Mouse (Mus musculus): ENCODE measurements around the gene Zfp706.
A peak's percentile ranks its signal among the peaks of the same experiment; 100 is the strongest.
"Not testable (repeated sequence)": the region's sequence is repeated elsewhere in the genome, so short reads cannot be mapped to it uniquely, and the experiment has no call there.

Zfp706 gene

DNA sequence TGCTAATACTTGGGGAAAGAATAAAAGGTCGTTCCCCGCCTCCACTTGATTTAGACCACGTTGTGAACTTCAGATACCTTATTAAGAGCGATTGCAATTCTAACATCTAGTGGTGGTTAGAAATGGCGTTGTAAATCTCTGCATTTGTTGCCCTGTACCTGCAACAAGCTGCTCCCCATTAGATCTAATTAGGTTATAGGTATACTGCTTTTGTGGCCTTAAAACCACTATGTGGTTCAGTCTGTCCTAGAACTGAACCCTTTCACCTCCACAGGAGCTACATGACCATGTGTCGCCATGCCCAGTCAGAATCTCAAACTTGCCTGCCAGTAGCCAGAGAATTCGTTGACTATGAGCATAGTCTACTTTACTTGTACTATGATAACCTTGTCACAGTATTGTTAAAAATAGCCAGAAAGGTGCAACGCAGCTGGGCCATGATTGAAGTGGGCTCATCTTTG, 416 bp upstream of the Zfp706 start:
- no peak for DNase-seq

DNA sequence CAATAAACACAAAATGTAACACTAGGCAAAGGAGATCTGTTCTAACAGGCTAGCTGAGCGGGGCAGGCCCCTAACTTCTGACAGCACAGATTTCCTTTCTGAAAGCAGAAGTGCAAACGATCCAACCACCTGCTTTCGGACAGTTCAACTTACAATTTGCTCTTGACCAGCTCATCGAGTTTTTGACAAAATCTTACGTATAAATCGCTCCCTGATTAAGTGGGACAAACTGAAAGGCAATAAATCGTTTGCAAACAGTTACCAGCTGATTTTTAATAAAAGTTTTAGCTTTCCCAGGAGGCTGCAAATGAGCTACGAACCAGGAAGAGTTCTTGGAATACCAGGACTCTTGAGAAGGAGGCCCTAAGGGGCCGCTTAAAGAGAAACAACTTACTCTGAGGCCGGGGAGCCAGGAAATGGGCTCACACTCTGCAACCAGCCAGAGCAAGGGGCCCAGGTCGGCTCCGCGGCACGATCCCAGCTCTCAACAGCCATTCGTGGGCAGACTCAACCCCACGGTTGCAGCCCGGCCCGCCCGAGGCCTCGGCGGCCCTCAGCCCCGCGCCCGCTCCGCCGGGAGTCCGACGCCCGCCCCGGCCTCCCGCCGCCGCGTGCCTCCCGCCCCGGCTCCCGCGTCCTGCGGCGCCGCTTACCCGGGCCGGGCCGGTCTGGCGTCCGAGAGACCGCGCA, 953 bp downstream of the Zfp706 start:
- DNase-seq: no peak

- DNase-seq: no peak
These were observed 1.6 kb downstream of the Zfp706 start for GRCm38 (mm10) chr15:37005793-37006474.

DNA sequence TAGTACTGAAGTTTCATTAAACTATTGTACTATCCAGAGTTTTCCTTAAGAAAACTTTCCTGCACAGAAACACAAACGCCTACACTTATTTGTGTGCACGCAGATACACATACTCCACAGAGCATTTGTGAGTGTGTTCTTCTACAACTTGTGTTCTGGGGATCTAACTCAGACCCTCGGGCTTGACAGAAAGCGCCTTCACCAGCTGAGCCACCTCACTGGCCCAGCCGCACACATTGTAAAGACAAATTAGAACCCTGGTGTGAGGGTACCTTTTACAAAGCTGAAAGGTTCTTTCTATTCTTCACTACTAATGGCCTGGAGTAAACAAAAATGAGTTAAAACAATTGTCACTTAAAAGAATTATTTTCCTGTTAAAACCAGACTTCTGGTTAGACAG, 2.7 kb downstream of the Zfp706 start:
- DNase-seq: no peak

DNA sequence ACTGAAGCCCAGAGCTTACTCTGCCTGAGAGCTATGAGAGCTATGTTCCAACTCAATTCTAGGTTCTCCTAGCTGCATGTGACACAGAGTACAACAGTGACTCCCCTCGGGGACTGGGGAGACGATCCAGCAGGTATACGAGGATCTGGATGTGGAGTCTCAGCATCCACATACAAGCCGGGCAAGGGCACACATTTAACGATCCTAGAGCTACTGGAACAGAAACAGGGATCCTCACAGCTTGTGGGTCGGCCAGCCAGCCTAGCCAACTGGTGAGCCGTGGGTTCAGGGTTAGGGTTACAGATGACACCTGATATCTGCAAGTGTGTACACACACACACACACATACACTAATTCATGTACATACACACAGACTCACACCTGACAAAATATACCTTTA, 5.3 kb downstream of the Zfp706 start:
- DNase-seq: no peak

- not testable (repeated sequence) for DNase-seq
These were observed 8.0 kb downstream of the Zfp706 start for GRCm38 (mm10) chr15:36999602-37000001.

- DNase-seq: no peak
These were observed 12.4 kb downstream of the Zfp706 start for GRCm38 (mm10) chr15:36995166-36995565.

DNA sequence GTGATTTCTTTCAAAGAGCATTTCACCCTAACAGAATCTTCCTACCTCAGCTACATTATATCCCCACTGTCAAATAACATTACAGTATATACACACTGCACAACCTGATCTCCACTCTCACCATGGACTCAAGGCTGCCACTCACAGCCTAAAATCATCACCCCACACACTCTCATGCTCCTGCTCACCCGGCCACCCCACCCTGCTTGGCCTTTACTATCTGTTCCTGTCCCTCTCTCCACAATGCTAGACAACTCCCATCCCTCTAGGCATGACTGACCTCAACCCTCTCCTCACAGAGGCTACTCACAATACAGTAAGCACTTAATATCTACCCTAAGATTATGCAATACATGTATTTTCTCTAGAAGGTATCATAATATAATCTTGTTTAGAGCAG, 12.9 kb downstream of the Zfp706 start:
- DNase-seq: no peak

DNA sequence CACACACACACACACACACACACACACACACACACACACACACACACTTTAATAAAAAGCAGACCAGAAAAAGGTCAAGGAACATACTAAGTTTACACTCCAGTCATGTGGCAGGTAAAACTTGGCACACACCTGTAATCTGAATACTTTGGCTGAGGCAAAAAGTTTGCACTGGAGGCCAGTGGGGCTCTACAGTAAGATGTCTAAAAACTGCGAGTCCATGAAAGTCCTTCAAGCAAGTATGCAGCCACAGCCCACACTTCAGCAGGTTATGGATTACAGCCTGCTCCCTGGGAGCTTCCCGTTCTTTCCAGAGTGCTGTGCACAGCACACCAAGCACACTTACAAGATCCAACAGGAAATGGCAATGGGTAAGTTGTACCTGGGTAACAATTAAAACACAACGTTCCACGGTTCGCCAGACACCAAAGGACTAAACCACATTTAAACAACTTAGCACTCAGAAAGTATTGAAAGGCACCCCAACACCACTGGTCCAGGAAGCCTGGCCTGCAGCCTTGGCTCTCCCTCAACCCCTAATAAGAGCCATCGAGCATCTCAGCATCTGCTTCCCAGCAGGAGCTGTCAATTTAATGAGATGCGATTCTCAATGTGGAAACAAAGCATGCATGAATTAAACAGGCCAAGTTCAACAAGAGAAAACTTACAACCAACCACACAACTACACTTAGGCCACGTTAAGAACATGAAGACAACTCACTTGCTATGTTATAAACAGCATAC, 14.0 kb downstream of the Zfp706 start:
- no peak for DNase-seq

DNA sequence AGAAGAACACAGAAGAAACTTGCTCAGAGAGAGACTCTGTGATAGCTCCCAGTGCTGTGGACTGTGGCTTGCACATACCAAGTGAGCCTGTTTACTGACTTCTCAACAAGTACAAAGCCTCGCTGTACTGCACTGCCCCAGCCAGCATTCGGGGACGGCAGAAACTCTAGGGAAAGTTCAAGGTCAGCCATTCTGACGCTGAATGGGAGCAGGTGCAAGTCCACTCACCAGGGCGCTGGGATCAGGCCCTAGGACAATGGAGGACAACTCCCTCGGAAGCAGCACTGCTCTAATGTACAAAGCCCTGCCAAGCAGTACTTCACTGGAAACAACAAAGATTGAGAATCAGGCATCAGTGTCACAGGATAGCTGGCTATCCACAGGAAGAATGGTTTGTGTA, 16.2 kb downstream of the Zfp706 start:
- no peak for DNase-seq

DNA sequence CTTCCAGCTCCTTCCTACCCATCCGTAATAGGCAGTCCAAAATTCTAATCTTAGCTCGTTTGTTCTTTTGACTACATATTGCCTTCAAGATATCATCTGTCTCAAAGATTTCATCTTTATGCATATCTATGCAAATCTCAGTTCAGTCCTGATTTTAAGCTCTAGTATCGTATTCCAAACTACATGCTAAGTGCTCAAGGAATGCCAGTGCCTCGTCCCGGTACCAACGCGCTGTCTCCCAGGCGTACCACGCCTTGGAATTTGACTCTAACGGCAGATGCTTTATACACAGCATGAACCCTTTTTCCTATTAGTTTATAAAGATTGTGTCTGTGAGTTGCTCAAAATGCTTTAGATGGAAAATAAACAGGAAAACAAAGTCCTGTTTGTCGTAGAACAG, 17.7 kb downstream of the Zfp706 start:
- DNase-seq: no peak

- no peak for DNase-seq
These were observed 18.9 kb downstream of the Zfp706 start for GRCm38 (mm10) chr15:36988718-36989115.

DNA sequence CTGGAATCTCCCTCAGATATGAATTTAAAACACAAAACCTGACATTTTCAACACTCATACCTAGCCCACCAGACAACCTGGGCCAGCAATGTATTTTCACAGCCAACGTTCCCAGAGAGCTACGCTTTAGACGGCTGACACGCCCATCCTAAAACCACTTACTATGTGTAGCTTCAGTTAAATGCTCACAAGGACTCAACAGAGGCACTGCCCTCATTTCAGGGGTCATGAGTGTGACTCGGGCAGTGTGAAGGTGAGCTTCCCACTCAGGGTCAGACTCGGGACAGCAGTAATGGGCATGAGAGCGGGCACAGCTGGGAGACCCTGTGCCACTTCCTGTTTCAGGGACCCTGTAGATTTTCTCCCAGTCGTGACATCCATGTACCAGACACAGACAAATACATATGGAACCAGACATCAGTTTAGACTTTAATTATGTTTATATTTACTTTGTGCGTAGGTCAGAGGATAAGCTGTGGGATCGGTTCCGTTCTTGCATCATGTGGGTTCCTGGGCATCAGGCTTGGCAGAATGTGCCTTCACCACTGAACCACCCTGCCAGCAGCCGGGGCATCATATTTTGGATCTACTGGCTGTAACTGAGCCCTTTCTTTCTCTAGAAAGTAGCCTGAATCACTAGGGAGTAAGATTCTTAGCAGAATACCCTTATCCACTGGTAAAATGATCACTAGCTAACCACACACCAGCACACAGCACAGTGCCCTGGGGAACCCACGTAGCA, 19.4 kb downstream of the Zfp706 start:
- DNase-seq: no peak

DNA sequence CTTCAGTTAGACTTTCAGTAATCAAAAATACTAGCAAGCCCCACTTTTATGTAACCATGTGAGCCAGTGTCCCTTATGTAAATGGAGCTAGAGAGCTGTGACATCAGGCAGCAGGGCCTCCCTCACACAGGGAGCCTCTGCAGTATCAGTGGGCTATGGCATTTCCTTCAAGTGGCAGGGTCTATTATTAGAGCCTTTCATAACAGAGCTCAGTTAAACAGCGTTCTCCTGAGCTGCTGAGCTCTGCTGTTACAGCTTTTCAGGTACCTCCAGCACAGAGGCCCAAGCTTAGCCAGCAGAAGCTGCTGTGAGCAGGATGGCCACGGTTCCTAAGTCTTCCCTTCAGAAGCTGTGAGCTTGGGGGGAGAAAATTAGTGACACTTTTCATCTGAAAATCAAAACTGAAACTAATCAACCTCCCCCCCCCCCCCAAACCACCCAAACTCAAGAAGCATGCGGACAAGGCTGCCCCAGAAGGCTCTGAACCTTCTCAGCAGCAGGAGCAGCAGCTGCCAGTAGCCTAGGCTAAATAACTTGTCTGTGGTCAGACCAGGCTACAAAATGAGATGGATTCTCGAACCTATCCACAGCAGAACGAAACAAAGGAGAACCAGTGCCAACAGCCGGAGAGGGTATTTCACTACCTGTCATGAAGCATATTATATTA, 20.2 kb downstream of the Zfp706 start:
- no peak for DNase-seq

- no peak for DNase-seq
These were observed 22.0 kb downstream of the Zfp706 start for GRCm38 (mm10) chr15:36985567-36985925.

GRCm38 (mm10) chr15:36984921-36985566, 22.5 kb downstream of the Zfp706 start:
- no peak for DNase-seq

DNA sequence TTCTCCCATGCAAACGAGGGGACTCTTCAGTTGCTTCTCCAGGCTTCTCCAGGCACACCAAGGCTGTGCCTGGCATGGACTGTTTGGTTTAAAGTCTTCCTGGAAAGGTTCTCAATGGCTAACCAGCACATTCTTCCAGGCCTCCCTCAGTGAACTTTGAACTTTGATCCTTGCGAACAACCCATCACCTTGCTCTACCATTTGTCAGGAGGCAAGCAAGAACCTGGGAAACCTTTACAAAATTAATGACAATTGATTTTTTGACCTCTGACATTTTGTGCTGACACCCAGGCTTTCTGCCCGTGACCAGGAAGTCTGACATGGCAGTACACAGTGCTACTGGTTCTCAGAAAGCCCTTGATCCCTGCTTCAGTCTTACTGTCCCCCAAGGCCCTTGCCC, 24.1 kb downstream of the Zfp706 start:
- peak; percentile 88 for DNase-seq

DNA sequence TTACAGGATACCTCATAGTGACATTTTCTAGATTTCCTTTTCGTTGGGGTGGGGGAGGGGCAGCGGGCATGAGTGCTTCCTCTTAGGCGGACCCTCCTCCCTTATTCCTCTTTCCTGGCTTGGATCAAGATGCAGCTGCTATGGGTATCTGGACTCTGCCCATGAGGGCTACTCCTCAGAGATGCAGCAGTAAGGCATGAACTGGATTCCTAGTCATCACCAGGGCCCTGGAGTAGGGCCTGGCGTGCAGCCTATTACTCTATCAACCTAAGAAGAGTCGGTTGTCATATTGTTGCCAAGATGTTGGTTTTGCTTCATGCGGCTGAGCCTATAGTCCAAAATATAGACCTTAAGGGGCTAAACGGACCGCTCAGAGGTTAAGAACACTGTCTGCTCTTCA, 27.3 kb downstream of the Zfp706 start:
- DNase-seq: no peak

- DNase-seq: no peak
These were observed 27.9 kb downstream of the Zfp706 start for GRCm38 (mm10) chr15:36979488-36980201.

GRCm38 (mm10) chr15:36979159-36979487, 28.4 kb downstream of the Zfp706 start:
- DNase-seq: no peak

DNA sequence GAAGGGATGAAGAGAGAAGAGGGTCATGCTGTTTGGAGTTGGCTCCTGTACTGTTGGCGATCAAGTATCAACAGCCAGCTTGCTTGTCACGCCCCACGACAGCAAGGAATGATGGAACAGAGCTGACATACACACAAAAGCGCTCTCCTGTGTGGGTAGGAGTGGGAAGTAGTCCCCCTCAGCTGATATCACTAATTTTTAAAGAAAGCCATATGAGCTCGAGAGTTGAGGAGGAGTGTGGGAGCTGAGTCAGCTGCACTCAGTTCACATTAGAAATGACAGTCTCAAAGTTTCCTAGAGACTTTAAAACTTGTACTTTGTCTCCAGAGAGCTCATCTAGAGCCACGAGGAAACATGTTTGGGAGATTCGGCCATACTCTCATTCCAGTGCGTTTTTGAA, 29.8 kb downstream of the Zfp706 start:
- no peak for DNase-seq

- no peak for DNase-seq
These were observed 31.9 kb downstream of the Zfp706 start for GRCm38 (mm10) chr15:36975690-36976089.
